Mouse (Mus musculus) CD4-positive, CD25-positive, alpha-beta regulatory T cell, adult 2 months (primary cell): Measurements from ENCODE around the gene Pold1.

Experiments
- DNase-seq: peaks from one replicate; pipeline ENCODE4 v3.0.0-alpha.2; 2012; ENCODE audit warnings: low read depth, low spot score

Pold1 gene

GRCm38 (mm10) chr7:44548497-44549087 lies at the start of gene Pold1:
Gene Pold1, minus strand, starts transcription at chr7:44548849.
- peak; percentile 100 for DNase-seq

- no peak for DNase-seq
Measured at GRCm38 (mm10) chr7:44598336-44598735, 49.7 kb upstream of the Pold1 start.

GRCm38 (mm10) chr7:44597666-44598065 lies 49.0 kb upstream of the Pold1 start:
- no peak for DNase-seq

- no peak for DNase-seq
Measured at GRCm38 (mm10) chr7:44596996-44597538, 48.4 kb upstream of the Pold1 start.

GRCm38 (mm10) chr7:44596051-44596450 lies 47.4 kb upstream of the Pold1 start:
- no peak for DNase-seq

- no peak for DNase-seq
Measured at GRCm38 (mm10) chr7:44595131-44595561, 46.5 kb upstream of the Pold1 start.

GRCm38 (mm10) chr7:44594291-44594690 lies 45.6 kb upstream of the Pold1 start:
- no peak for DNase-seq

- peak; percentile 63 for DNase-seq
Measured at GRCm38 (mm10) chr7:44593775-44594174, 45.1 kb upstream of the Pold1 start.

- DNase-seq = no peak
Measured at GRCm38 (mm10) chr7:44593051-44593450, 44.4 kb upstream of the Pold1 start.

GRCm38 (mm10) chr7:44591348-44592116 lies 42.9 kb upstream of the Pold1 start:
- no peak for DNase-seq

- DNase-seq = peak; percentile 79
Measured at GRCm38 (mm10) chr7:44590402-44591347, 42.0 kb upstream of the Pold1 start, which contains the start of gene Kcnc3. Gene Kcnc3, plus strand, starts transcription at chr7:44590664.

- DNase-seq = no peak
Measured at GRCm38 (mm10) chr7:44589946-44590345, 41.3 kb upstream of the Pold1 start.

- peak; percentile 58 for DNase-seq
Measured at GRCm38 (mm10) chr7:44589149-44589548, 40.5 kb upstream of the Pold1 start.

GRCm38 (mm10) chr7:44588338-44588737 lies 39.7 kb upstream of the Pold1 start:
- no peak for DNase-seq

- no peak for DNase-seq
Measured at GRCm38 (mm10) chr7:44587676-44588075, 39.0 kb upstream of the Pold1 start.

- DNase-seq = peak; percentile 27
Measured at GRCm38 (mm10) chr7:44586930-44587329, 38.3 kb upstream of the Pold1 start.

GRCm38 (mm10) chr7:44586518-44586917 lies 37.9 kb upstream of the Pold1 start:
- DNase-seq = no peak

- DNase-seq = no peak
Measured at GRCm38 (mm10) chr7:44585606-44586005, 37.0 kb upstream of the Pold1 start.

GRCm38 (mm10) chr7:44584921-44585320 lies 36.3 kb upstream of the Pold1 start:
- no peak for DNase-seq

- DNase-seq = no peak
Measured at GRCm38 (mm10) chr7:44584265-44584804, 35.7 kb upstream of the Pold1 start.

- DNase-seq = no peak
Measured at GRCm38 (mm10) chr7:44583146-44583545, 34.5 kb upstream of the Pold1 start.
